Mouse (Mus musculus): ENCODE results near the gene Cit. TPM values are rescaled to one million over a fixed set of nuclear protein-coding genes. Genes with fewer than 3 reads are reported as not detected.

The Cit gene
- polyA plus RNA-seq, 1 experiment from 2014 or later: 4.8 TPM

GRCm38 (mm10) chr5:115897036-115897435 lies 52.0 kb downstream of the Cit start:
- ATAC-seq (no peak), DNase-seq (ENCODE audit: low spot score) (no peak)
- no peak overlapping the region for H3K27ac ChIP-seq (ENCODE audit: low read length)
- H3K4me1 ChIP-seq (ENCODE audit: insufficient read depth, low read depth, low read length): no peaks in the 10 kb centered on the region
- no peak overlapping the region for H3K9ac ChIP-seq (replicated peaks; ENCODE audit: low read depth)
- no peak overlapping the region for H3K4me2 ChIP-seq (replicated peaks; ENCODE audit: low read depth, low read length)
- no peaks in the 10 kb centered on the region for H3K36me3 ChIP-seq (ENCODE audit: insufficient read depth, low read length)
- H3K4me3 ChIP-seq (ENCODE audit: low read depth, low read length): no peak overlapping the region
- no peaks in the 10 kb centered on the region for H3K27me3 ChIP-seq (replicated peaks; ENCODE audit: insufficient read depth, low read length)
- TF ChIP-seq CTCF (IDR thresholded peaks at IDR 0.05) (no peak), EP300 (IDR thresholded peaks at IDR 0.05) (no peak)
- H3K9me3 ChIP-seq (ENCODE audit: low read length): no peaks in the 10 kb centered on the region
- WGBS: 55% methylated on average over 9 of the region's 9 CpGs

- Histone ChIP-seq H3K9me3 (ENCODE audit: low read length) (no peaks in the 10 kb centered on the region), H3K27ac (ENCODE audit: low read length) (no peak overlapping the region), H3K9ac (replicated peaks; ENCODE audit: low read depth) (no peak overlapping the region), H3K36me3 (ENCODE audit: insufficient read depth, low read length) (no peaks in the 10 kb centered on the region), H3K4me1 (ENCODE audit: insufficient read depth, low read depth, low read length) (no peaks in the 10 kb centered on the region), H3K4me3 (ENCODE audit: low read depth, low read length) (peak overlapping the region; percentile 26; the same call in 1 of the 2 replicates), H3K27me3 (replicated peaks; ENCODE audit: insufficient read depth, low read length) (no peaks in the 10 kb centered on the region), H3K4me2 (replicated peaks; ENCODE audit: low read depth, low read length) (peak overlapping the region; percentile 58)
- peak; percentile 82 for ATAC-seq
- peak; percentile 61 for TF ChIP-seq CTCF (IDR thresholded peaks at IDR 0.05)
- no peak for TF ChIP-seq EP300 (IDR thresholded peaks at IDR 0.05)
- 26% methylated on average over 38 of the region's 38 CpGs for WGBS
- peak; percentile 68 for DNase-seq (ENCODE audit: low spot score)
These were observed 62.2 kb downstream of the Cit start for GRCm38 (mm10) chr5:115907037-115908009.

GRCm38 (mm10) chr5:115908251-115908650 lies 63.2 kb downstream of the Cit start:
- no peaks in the 10 kb centered on the region for H3K4me1 ChIP-seq (ENCODE audit: insufficient read depth, low read depth, low read length)
- 39% methylated on average over 10 of the region's 10 CpGs for WGBS
- DNase-seq (ENCODE audit: low spot score) (no peak), ATAC-seq (no peak)
- H3K27ac ChIP-seq (ENCODE audit: low read length): no peak overlapping the region
- H3K4me2 ChIP-seq (replicated peaks; ENCODE audit: low read depth, low read length): no peak overlapping the region
- H3K9me3 ChIP-seq (ENCODE audit: low read length): no peaks in the 10 kb centered on the region
- no peaks in the 10 kb centered on the region for H3K36me3 ChIP-seq (ENCODE audit: insufficient read depth, low read length)
- H3K4me3 ChIP-seq (ENCODE audit: low read depth, low read length): no peak overlapping the region
- no peaks in the 10 kb centered on the region for H3K27me3 ChIP-seq (replicated peaks; ENCODE audit: insufficient read depth, low read length)
- no peak overlapping the region for H3K9ac ChIP-seq (replicated peaks; ENCODE audit: low read depth)
- TF ChIP-seq EP300 (IDR thresholded peaks at IDR 0.05) (no peak), CTCF (IDR thresholded peaks at IDR 0.05) (no peak)

GRCm38 (mm10) chr5:115908699-115909098 lies 63.6 kb downstream of the Cit start:
- ATAC-seq (no peak), DNase-seq (ENCODE audit: low spot score) (no peak)
- Histone ChIP-seq H3K4me1 (ENCODE audit: insufficient read depth, low read depth, low read length) (no peaks in the 10 kb centered on the region), H3K36me3 (ENCODE audit: insufficient read depth, low read length) (no peaks in the 10 kb centered on the region), H3K4me3 (ENCODE audit: low read depth, low read length) (no peak overlapping the region), H3K4me2 (replicated peaks; ENCODE audit: low read depth, low read length) (no peak overlapping the region), H3K9me3 (ENCODE audit: low read length) (no peaks in the 10 kb centered on the region), H3K9ac (replicated peaks; ENCODE audit: low read depth) (no peak overlapping the region), H3K27ac (ENCODE audit: low read length) (no peak overlapping the region), H3K27me3 (replicated peaks; ENCODE audit: insufficient read depth, low read length) (no peaks in the 10 kb centered on the region)
- WGBS: 68% methylated on average over 12 of the region's 12 CpGs
- TF ChIP-seq CTCF (IDR thresholded peaks at IDR 0.05): no peak
- TF ChIP-seq EP300 (IDR thresholded peaks at IDR 0.05): no peak

- WGBS: 36% methylated on average over 11 of the region's 11 CpGs
- no peak overlapping the region for H3K27ac ChIP-seq (ENCODE audit: low read length)
- H3K9ac ChIP-seq (replicated peaks; ENCODE audit: low read depth): no peak overlapping the region
- ATAC-seq (peak; percentile 61), DNase-seq (ENCODE audit: low spot score) (peak; percentile 83)
- H3K4me1 ChIP-seq (ENCODE audit: insufficient read depth, low read depth, low read length): no peaks in the 10 kb centered on the region
- H3K4me3 ChIP-seq (ENCODE audit: low read depth, low read length): no peak overlapping the region
- no peaks in the 10 kb centered on the region for H3K36me3 ChIP-seq (ENCODE audit: insufficient read depth, low read length)
- H3K27me3 ChIP-seq (replicated peaks; ENCODE audit: insufficient read depth, low read length): no peaks in the 10 kb centered on the region
- no peaks in the 10 kb centered on the region for H3K9me3 ChIP-seq (ENCODE audit: low read length)
- TF ChIP-seq EP300 (IDR thresholded peaks at IDR 0.05) (no peak), CTCF (IDR thresholded peaks at IDR 0.05) (no peak)
- H3K4me2 ChIP-seq (replicated peaks; ENCODE audit: low read depth, low read length): no peak overlapping the region
These were observed 64.0 kb downstream of the Cit start for GRCm38 (mm10) chr5:115909106-115909505.

GRCm38 (mm10) chr5:115910491-115910890 lies 65.4 kb downstream of the Cit start:
- ATAC-seq: no peak
- Histone ChIP-seq H3K9ac (replicated peaks; ENCODE audit: low read depth) (no peak overlapping the region), H3K27me3 (replicated peaks; ENCODE audit: insufficient read depth, low read length) (no peaks in the 10 kb centered on the region), H3K27ac (ENCODE audit: low read length) (no peak overlapping the region), H3K4me2 (replicated peaks; ENCODE audit: low read depth, low read length) (no peak overlapping the region), H3K9me3 (ENCODE audit: low read length) (no peaks in the 10 kb centered on the region), H3K36me3 (ENCODE audit: insufficient read depth, low read length) (no peaks in the 10 kb centered on the region), H3K4me3 (ENCODE audit: low read depth, low read length) (no peak overlapping the region), H3K4me1 (ENCODE audit: insufficient read depth, low read depth, low read length) (no peaks in the 10 kb centered on the region)
- no peak for DNase-seq (ENCODE audit: low spot score)
- 45% methylated on average over 11 of the region's 11 CpGs for WGBS
- TF ChIP-seq CTCF (IDR thresholded peaks at IDR 0.05) (no peak), EP300 (IDR thresholded peaks at IDR 0.05) (no peak)
